Mouse (Mus musculus) kidney, embryonic 14.5 days (tissue): ENCODE results near the gene Gm20870. TPM values are rescaled to one million over a fixed set of nuclear protein-coding genes. Genes with fewer than 3 reads are reported as not detected.
"Not testable (repeated sequence)": the region's sequence is repeated elsewhere in the genome, so short reads cannot be mapped to it uniquely, and the experiment has no call there.

ENCODE experiments used
- ATAC-seq: fragments of 200-750 bp; cut with Nextera tagmentation; 2 replicates; pipeline ENCODE4 v1.8.0; 2017; ENCODE audit warnings: moderate number of reproducible peaks, mild to moderate bottlenecking, moderate TSS enrichment, moderate library complexity; ENCODE audit not compliant: low FRiP score, low TSS enrichment
- H3K27ac ChIP-seq: fragments of 300-500 bp; sonication (generic); 2 replicates; pipeline ENCODE4 v1.5.1; 2014; ENCODE audit warnings: low read depth, mild to moderate bottlenecking, low read length, moderate library complexity, mixed read lengths
- H3K27me3 ChIP-seq: fragments of 300-500 bp; sonication (generic); 2 replicates; pipeline ENCODE4 v1.6.1; 2014; ENCODE audit warnings: mild to moderate bottlenecking, low read length; ENCODE audit not compliant: control insufficient read depth, insufficient read depth
- H3K36me3 ChIP-seq: fragments of 300-500 bp; sonication (generic); 2 replicates; pipeline ENCODE4 v1.6.1; 2014; ENCODE audit warnings: low read length, mixed read lengths; ENCODE audit not compliant: control insufficient read depth, insufficient read depth
- H3K4me1 ChIP-seq: fragments of 300-500 bp; sonication (generic); 2 replicates; pipeline ENCODE4 v1.6.1; 2014; ENCODE audit warnings: low read length, mixed read lengths; ENCODE audit not compliant: control insufficient read depth, insufficient read depth
- H3K4me2 ChIP-seq: fragments of 300-500 bp; sonication (generic); replicated peaks from 2 replicates; pipeline ENCODE4 v1.6.1; 2014; ENCODE audit warnings: low read depth, mild to moderate bottlenecking, low read length
- H3K4me3 ChIP-seq: fragments of 300-500 bp; sonication (generic); 2 replicates; pipeline ENCODE4 v1.5.1; 2014; ENCODE audit warnings: mild to moderate bottlenecking, low read length
- H3K9ac ChIP-seq: fragments of 300-500 bp; sonication (generic); 2 replicates; pipeline ENCODE4 v1.6.1; 2014; ENCODE audit warnings: low read depth, mild to moderate bottlenecking, low read length, moderate library complexity
- H3K9me3 ChIP-seq: fragments of 300-500 bp; sonication (generic); 2 replicates; pipeline ENCODE4 v1.6.1; 2016; ENCODE audit warnings: low read length; ENCODE audit not compliant: control insufficient read depth
- WGBS: fragments of 180-500 bp; shearing (Covaris S2); extraction: QIAGEN DNeasy Blood & Tissue Kit; methylation state at CpG from one replicate; pipeline ENCODE4 v1.1.7; 2014; 5-methylcytosine and 5-hydroxymethylcytosine counted together
- polyA plus RNA-seq: library from polyadenylated mRNA; unstranded; fragments of >200 nt; fragmentation: Nextera tagmentation; extraction: Ambion mirVana; gene quantifications from 2 replicates; pipeline ENCODE4 v1.2.1, GENCODE M21; 2014

Gm20870 gene
- polyA plus RNA-seq: not detected in 2 replicates

- not testable (repeated sequence) for H3K9ac ChIP-seq, H3K27ac ChIP-seq, H3K4me2 ChIP-seq, H3K4me1 ChIP-seq, H3K4me3 ChIP-seq, H3K27me3 ChIP-seq, H3K9me3 ChIP-seq, H3K36me3 ChIP-seq, ATAC-seq
- WGBS: no CpG with 5 or more reads among the region's 6 CpGs
Observed at GRCm38 (mm10) chrY:71691743-71692142, at the start of gene Gm20870. Gm20870 (plus strand) TSS chrY:71692043.

Other genes starting within 250 kb of the Gm20870 start
- not detected in 2 replicates for gene Gm20869, start 222.6 kb upstream of the Gm20870 start, polyA plus RNA-seq